Mouse (Mus musculus) forebrain, embryonic 16.5 days (tissue): ENCODE measurements around the gene Drg1. TPM values are rescaled to one million over a fixed set of nuclear protein-coding genes. Genes with fewer than 3 reads are reported as not detected.

Experiments
- ATAC-seq: fragments of 200-750 bp; cut with Nextera tagmentation; 2 replicates; pipeline ENCODE4 v1.8.0; 2017; ENCODE audit warnings: mild to moderate bottlenecking, moderate library complexity
- H3K27ac ChIP-seq: fragments of 300-500 bp; sonication (generic); 2 replicates; pipeline ENCODE4 v1.5.1; 2014; ENCODE audit warnings: low read length, control low read depth
- H3K27me3 ChIP-seq: fragments of 300-500 bp; sonication (generic); replicated peaks from 2 replicates; pipeline ENCODE4 v1.6.1; 2014; ENCODE audit warnings: low read length; ENCODE audit not compliant: control insufficient read depth, insufficient read depth
- H3K36me3 ChIP-seq: fragments of 300-500 bp; sonication (generic); 2 replicates; pipeline ENCODE4 v1.6.1; 2014; ENCODE audit not compliant: control insufficient read depth, insufficient read depth
- H3K4me1 ChIP-seq: fragments of 300-500 bp; sonication (generic); replicated peaks from 2 replicates; pipeline ENCODE4 v1.6.1; 2014; ENCODE audit warnings: low read length; ENCODE audit not compliant: control insufficient read depth, insufficient read depth
- H3K4me2 ChIP-seq: fragments of 300-500 bp; sonication (generic); 2 replicates; pipeline ENCODE4 v1.6.1; 2014; ENCODE audit warnings: mild to moderate bottlenecking, low read length, control low read depth
- H3K4me3 ChIP-seq: fragments of 300-500 bp; sonication (generic); replicated peaks from 2 replicates; pipeline ENCODE4 v1.5.1; 2014; ENCODE audit warnings: mild to moderate bottlenecking, low read length, control low read depth
- H3K9ac ChIP-seq: fragments of 300-500 bp; sonication (generic); replicated peaks from 2 replicates; pipeline ENCODE4 v1.6.1; 2014; ENCODE audit warnings: low read depth, low read length, control low read depth
- H3K9me3 ChIP-seq: fragments of 300-500 bp; sonication (generic); 2 replicates; pipeline ENCODE4 v1.6.1; 2016; ENCODE audit warnings: low read length; ENCODE audit not compliant: control insufficient read depth
- WGBS: fragments of 180-500 bp; shearing (Covaris S2); extraction: QIAGEN DNeasy Blood & Tissue Kit; methylation state at CpG from one replicate; pipeline ENCODE4 v1.1.7; 2014; 5-methylcytosine and 5-hydroxymethylcytosine counted together
- polyA plus RNA-seq: library from polyadenylated mRNA; unstranded; fragments of >200 nt; fragmentation: Nextera tagmentation; extraction: Ambion mirVana; gene quantifications from 2 replicates; pipeline ENCODE4 v1.2.1, GENCODE M21; 2015

Gene Drg1
- polyA plus RNA-seq, 1 experiment from 2014 or later, result 252 TPM

GRCm38 (mm10) chr11:3302385-3302784 is 36.2 kb upstream of the Drg1 start:
- Histone ChIP-seq H3K4me3 (no peak overlapping the region), H3K9me3 (no peaks in the 10 kb centered on the region), H3K27ac (no peak overlapping the region), H3K9ac (no peak overlapping the region), H3K4me2 (no peak overlapping the region), H3K4me1 (no peaks in the 10 kb centered on the region; the same call in 1 of the 2 replicates), H3K27me3 (no peaks in the 10 kb centered on the region), H3K36me3 (peaks cover 49% of the 10 kb centered on the region)
- WGBS, result 73% methylated on average over 4 of the region's 4 CpGs
- no peak for ATAC-seq

- Histone ChIP-seq H3K27ac (no peak overlapping the region), H3K4me2 (no peak overlapping the region), H3K4me1 (peaks cover 10% of the 10 kb centered on the region), H3K27me3 (no peaks in the 10 kb centered on the region), H3K36me3 (peaks cover 50% of the 10 kb centered on the region), H3K9me3 (no peaks in the 10 kb centered on the region), H3K9ac (no peak overlapping the region), H3K4me3 (no peak overlapping the region)
- 93% methylated on average over 5 of the region's 5 CpGs for WGBS
- ATAC-seq, result no peak
Observed at GRCm38 (mm10) chr11:3301075-3301474, 34.9 kb upstream of the Drg1 start.

- no peak for ATAC-seq
- Histone ChIP-seq H3K36me3 (peaks cover 40% of the 10 kb centered on the region), H3K9me3 (no peaks in the 10 kb centered on the region), H3K9ac (no peak overlapping the region), H3K27ac (no peak overlapping the region), H3K4me3 (no peak overlapping the region), H3K4me2 (no peak overlapping the region), H3K27me3 (no peaks in the 10 kb centered on the region), H3K4me1 (peaks cover 30% of the 10 kb centered on the region)
- 91% methylated on average over 14 of the region's 14 CpGs for WGBS
Observed at GRCm38 (mm10) chr11:3298813-3299185, 32.6 kb upstream of the Drg1 start.

- no peak for ATAC-seq
- Histone ChIP-seq H3K27me3 (no peaks in the 10 kb centered on the region), H3K4me2 (no peak overlapping the region), H3K36me3 (peaks cover 40% of the 10 kb centered on the region), H3K9ac (no peak overlapping the region), H3K4me3 (no peak overlapping the region), H3K27ac (no peak overlapping the region), H3K9me3 (no peaks in the 10 kb centered on the region), H3K4me1 (peaks cover 37% of the 10 kb centered on the region)
- WGBS, result 90% methylated on average over 10 of the region's 10 CpGs
Observed at GRCm38 (mm10) chr11:3297871-3298812, 31.9 kb upstream of the Drg1 start.

GRCm38 (mm10) chr11:3296056-3296455 is 29.8 kb upstream of the Drg1 start:
- Histone ChIP-seq H3K4me2 (peak overlapping the region; percentile 12; the same call in 1 of the 2 replicates), H3K36me3 (peaks cover 32% of the 10 kb centered on the region), H3K9ac (no peak overlapping the region), H3K27me3 (no peaks in the 10 kb centered on the region), H3K27ac (no peak overlapping the region), H3K4me3 (no peak overlapping the region), H3K4me1 (peaks cover 46% of the 10 kb centered on the region), H3K9me3 (no peaks in the 10 kb centered on the region)
- ATAC-seq, result no peak
- WGBS, result 57% methylated on average over 5 of the region's 5 CpGs

GRCm38 (mm10) chr11:3294641-3295040 is 28.4 kb upstream of the Drg1 start:
- H3K27ac ChIP-seq, result no peak overlapping the region
- 81% methylated on average over 2 of the region's 2 CpGs for WGBS
- H3K9ac ChIP-seq, result no peak overlapping the region
- H3K9me3 ChIP-seq, result no peaks in the 10 kb centered on the region
- no peak for ATAC-seq
- H3K4me3 ChIP-seq, result no peak overlapping the region; the same call in 1 of the 2 replicates
- H3K4me1 ChIP-seq, result peaks cover 48% of the 10 kb centered on the region
- H3K36me3 ChIP-seq, result peaks cover 24% of the 10 kb centered on the region
- H3K27me3 ChIP-seq, result no peaks in the 10 kb centered on the region
- peak overlapping the region; percentile 100 for H3K4me2 ChIP-seq

- ATAC-seq, result no peak
- Histone ChIP-seq H3K27ac (peak overlapping the region; percentile 100), H3K9me3 (no peaks in the 10 kb centered on the region), H3K4me1 (peaks cover 49% of the 10 kb centered on the region), H3K27me3 (no peaks in the 10 kb centered on the region), H3K36me3 (peaks cover 11% of the 10 kb centered on the region), H3K4me2 (peak overlapping the region; percentile 100), H3K9ac (peak overlapping the region; percentile 99), H3K4me3 (peak overlapping the region; percentile 90)
- WGBS, result 5% methylated on average over 4 of the region's 4 CpGs
Observed at GRCm38 (mm10) chr11:3293361-3293760, 27.1 kb upstream of the Drg1 start.

GRCm38 (mm10) chr11:3292711-3293249 is 26.6 kb upstream of the Drg1 start:
- whole genome bisulfite sequencing, result under 1% methylated on average over 8 of the region's 8 CpGs
- no peak for ATAC-seq
- H3K27ac ChIP-seq, result peak overlapping the region; percentile 100

GRCm38 (mm10) chr11:3292062-3292421 is 25.8 kb upstream of the Drg1 start:
- peaks cover 4% of the 10 kb centered on the region; the same call in 1 of the 2 replicates for H3K36me3 ChIP-seq
- 0% methylated on average over 8 of the region's 8 CpGs for WGBS
- H3K9me3 ChIP-seq, result no peaks in the 10 kb centered on the region
- H3K9ac ChIP-seq, result peak overlapping the region; percentile 99
- peak overlapping the region; percentile 100 for H3K4me2 ChIP-seq
- H3K4me1 ChIP-seq, result peaks cover 55% of the 10 kb centered on the region
- no peaks in the 10 kb centered on the region for H3K27me3 ChIP-seq
- H3K4me3 ChIP-seq, result peak overlapping the region; percentile 90
- H3K27ac ChIP-seq, result peak overlapping the region; percentile 100
- 0 out of 2 replicates have a peak, but pooled peaks have one; percentile 5 for ATAC-seq

More at GRCm38 (mm10) chr11:3292711-3293249, 26.6 kb upstream of the Drg1 start:
- Histone ChIP-seq H3K9me3 (no peaks in the 10 kb centered on the region), H3K4me1 (peaks cover 52% of the 10 kb centered on the region), H3K9ac (peak overlapping the region; percentile 99), H3K27me3 (no peaks in the 10 kb centered on the region), H3K4me3 (peak overlapping the region; percentile 90), H3K36me3 (peaks cover 8% of the 10 kb centered on the region; the same call in 1 of the 2 replicates), H3K4me2 (peak overlapping the region; percentile 100)
